Mouse (Mus musculus) layer of hippocampus, postnatal 14 days (tissue): ENCODE results near the gene Sptbn4. TPM values are rescaled to one million over a fixed set of nuclear protein-coding genes. Genes with fewer than 3 reads are reported as not detected.

ENCODE experiments used
- total RNA-seq, 2 experiments: library from RNA; stranded (reverse); gene quantifications; 2 replicates each; pipeline ENCODE4 v1.2.3; 2021

Gene Sptbn4
- total RNA-seq, 2 experiments from 2014 or later, result 108 to 123 TPM

Other genes starting within 250 kb of the Sptbn4 start
- 1 to 10 TPM; 7.3 to 8.0 TPM for gene Itpkc, start 219.0 kb downstream of the Sptbn4 start, total RNA-seq
- 10 to 100 TPM; 27.1 to 30.9 TPM for gene Coq8b, start 214.7 kb downstream of the Sptbn4 start, total RNA-seq
- 100 to 1,000 TPM; 144 to 148 TPM for gene Numbl, start 189.3 kb downstream of the Sptbn4 start, total RNA-seq
- 10 to 100 TPM; 55.0 to 55.3 TPM for gene Ltbp4, start 110.0 kb downstream of the Sptbn4 start, total RNA-seq
- gene Shkbp1, start 91.7 kb downstream of the Sptbn4 start, total RNA-seq, result 10 to 100 TPM; 24.7 to 26.2 TPM
- gene Gm20479, start 90.3 kb downstream of the Sptbn4 start, total RNA-seq, result not detected
- 10 to 100 TPM; 15.6 to 15.8 TPM for gene Blvrb, start 292 bp upstream of the Sptbn4 start, total RNA-seq
- gene Sertad3, start 26.1 kb upstream of the Sptbn4 start, total RNA-seq, result 1 to 10 TPM; 3.7 to 4.4 TPM
- 1 to 10 TPM; 6.1 to 6.9 TPM for gene Sertad1, start 39.2 kb upstream of the Sptbn4 start, total RNA-seq
- under 1 TPM; 0.65 to 0.98 TPM for gene Prx, start 51.6 kb upstream of the Sptbn4 start, total RNA-seq
- gene Hipk4, start 75.6 kb upstream of the Sptbn4 start, total RNA-seq, result under 1 TPM in 1 of 2 experiments, not detected in 1; 0.35 TPM
- 100 to 1,000 TPM; 585 to 592 TPM for gene Pld3, start 105.5 kb upstream of the Sptbn4 start, total RNA-seq
- 10 to 100 TPM; 20.8 to 21.4 TPM for gene 2310022A10Rik, start 105.5 kb upstream of the Sptbn4 start, total RNA-seq
- gene Akt2, start 143.9 kb upstream of the Sptbn4 start, total RNA-seq, result 100 to 1,000 TPM in 1 of 2 experiments, 10 to 100 TPM in 1; 93.7 to 103 TPM
- gene Ttc9b, start 206.2 kb upstream of the Sptbn4 start, total RNA-seq, result 10 to 100 TPM; 81.8 to 84.7 TPM
- 100 to 1,000 TPM; 197 TPM for gene Map3k10, start 226.9 kb upstream of the Sptbn4 start, total RNA-seq
- gene Zfp607b, start 241.7 kb upstream of the Sptbn4 start, total RNA-seq, result 10 to 100 TPM in 1 of 2 experiments, 1 to 10 TPM in 1; 7.3 to 10.3 TPM